Mouse (Mus musculus): ENCODE measurements around the gene Rptor. TPM values are rescaled to one million over a fixed set of nuclear protein-coding genes. Genes with fewer than 3 reads are reported as not detected.

Rptor gene
- total RNA-seq, 2 experiments from 2014 or later: 23.6 to 25.9 TPM

GRCm38 (mm10) chr11:119831682-119832081 lies 229.0 kb downstream of the Rptor start:
- DNase-seq: no peak
- intact Hi-C loops (cut with DNase I): no loop called here

GRCm38 (mm10) chr11:119833311-119833710 lies 230.6 kb downstream of the Rptor start:
- DNase-seq: no peak
- intact Hi-C loops (cut with DNase I): no loop called here

- no peak for DNase-seq
- intact Hi-C loops (cut with DNase I): no loop called here
Measured at GRCm38 (mm10) chr11:119833877-119834804, 231.4 kb downstream of the Rptor start.

- intact Hi-C loops (cut with DNase I): no loop called here
Measured at GRCm38 (mm10) chr11:119836326-119836725, 233.6 kb downstream of the Rptor start.

GRCm38 (mm10) chr11:119837786-119838185 lies 235.1 kb downstream of the Rptor start:
- intact Hi-C loops (cut with DNase I): no loop called here
- DNase-seq: no peak

More at GRCm38 (mm10) chr11:119836326-119836725, 233.6 kb downstream of the Rptor start:
- DNase-seq: no peak

GRCm38 (mm10) chr11:119839411-119840342 lies 237.0 kb downstream of the Rptor start:
- intact Hi-C loops (cut with DNase I): no loop called here
- no peak for DNase-seq

- intact Hi-C loops (cut with DNase I): no loop called here
Measured at GRCm38 (mm10) chr11:119846608-119847007, 243.9 kb downstream of the Rptor start.

GRCm38 (mm10) chr11:119847076-119847475 lies 244.4 kb downstream of the Rptor start:
- intact Hi-C loops (cut with DNase I): no loop called here
- no peak for DNase-seq

More at GRCm38 (mm10) chr11:119846608-119847007, 243.9 kb downstream of the Rptor start:
- DNase-seq: no peak

GRCm38 (mm10) chr11:119847569-119847968 lies 244.9 kb downstream of the Rptor start:
- DNase-seq: no peak
- intact Hi-C loops (cut with DNase I): no loop called here

- intact Hi-C loops (cut with DNase I): no loop called here
- DNase-seq: no peak
Measured at GRCm38 (mm10) chr11:119848189-119848588, 245.5 kb downstream of the Rptor start.

- no peak for DNase-seq
- intact Hi-C loops (cut with DNase I): no loop called here
Measured at GRCm38 (mm10) chr11:119855999-119856398, 253.3 kb downstream of the Rptor start.

- intact Hi-C loops (cut with DNase I): no loop called here
- no peak for DNase-seq
Measured at GRCm38 (mm10) chr11:119862523-119863299, 260.0 kb downstream of the Rptor start.

GRCm38 (mm10) chr11:119863421-119863821 lies 260.7 kb downstream of the Rptor start:
- intact Hi-C loops (cut with DNase I): no loop called here
- DNase-seq: no peak

GRCm38 (mm10) chr11:119866837-119867236 lies 264.1 kb downstream of the Rptor start:
- DNase-seq: no peak
- intact Hi-C loops (cut with DNase I): no loop called here

- intact Hi-C loops (cut with DNase I): no loop called here
Measured at GRCm38 (mm10) chr11:119868138-119868537, 265.4 kb downstream of the Rptor start.

GRCm38 (mm10) chr11:119868556-119868955 lies 265.9 kb downstream of the Rptor start:
- intact Hi-C loops (cut with DNase I): no loop called here
- DNase-seq: no peak

More at GRCm38 (mm10) chr11:119868138-119868537, 265.4 kb downstream of the Rptor start:
- DNase-seq: no peak

- DNase-seq: no peak
- intact Hi-C loops (cut with DNase I): no loop called here
Measured at GRCm38 (mm10) chr11:119871141-119871540, 268.4 kb downstream of the Rptor start.

- intact Hi-C loops (cut with DNase I): no loop called here
- no peak for DNase-seq
Measured at GRCm38 (mm10) chr11:119873643-119874042, 270.9 kb downstream of the Rptor start.

- no peak for DNase-seq
- intact Hi-C loops (cut with DNase I): no loop called here
Measured at GRCm38 (mm10) chr11:119874841-119875240, 272.1 kb downstream of the Rptor start.

GRCm38 (mm10) chr11:119875685-119876084 lies 273.0 kb downstream of the Rptor start:
- DNase-seq: no peak
- intact Hi-C loops (cut with DNase I): no loop called here
